Mouse (Mus musculus) stomach, postnatal 0 days (tissue): ENCODE data around the gene Lenep. TPM values are rescaled to one million over a fixed set of nuclear protein-coding genes. Genes with fewer than 3 reads are reported as not detected.

ENCODE experiments used
- ATAC-seq: fragments of 200-750 bp; cut with Nextera tagmentation; 2 replicates; pipeline ENCODE4 v1.8.0; 2017; ENCODE audit not compliant: low FRiP score, low TSS enrichment
- DNase-seq: peaks from one replicate; pipeline ENCODE4 v3.0.0-alpha.2; 2016; ENCODE audit warnings: low spot score
- H3K27ac ChIP-seq: fragments of 300-500 bp; sonication (generic); replicated peaks from 2 replicates; pipeline ENCODE4 v1.5.1; 2014; ENCODE audit warnings: mild to moderate bottlenecking, control low read depth
- H3K27me3 ChIP-seq: fragments of 300-500 bp; sonication (generic); 2 replicates; pipeline ENCODE4 v1.6.1; 2014; ENCODE audit warnings: low read length; ENCODE audit not compliant: control insufficient read depth, insufficient read depth
- H3K36me3 ChIP-seq: fragments of 300-500 bp; sonication (generic); 2 replicates; pipeline ENCODE4 v1.6.1; 2014; ENCODE audit warnings: low read length, mixed read lengths; ENCODE audit not compliant: control insufficient read depth, insufficient read depth
- H3K4me1 ChIP-seq: fragments of 300-500 bp; sonication (generic); replicated peaks from 2 replicates; pipeline ENCODE4 v1.6.1; 2014; ENCODE audit warnings: antibody characterized with exemption; ENCODE audit not compliant: control insufficient read depth, insufficient read depth
- H3K4me2 ChIP-seq: fragments of 300-500 bp; sonication (generic); replicated peaks from 2 replicates; pipeline ENCODE4 v1.6.1; 2014; ENCODE audit warnings: low read depth, mild to moderate bottlenecking, control low read depth, moderate library complexity
- H3K4me3 ChIP-seq: fragments of 300-500 bp; sonication (generic); 2 replicates; pipeline ENCODE4 v1.5.1; 2014; ENCODE audit warnings: low read depth, low read length, control low read depth
- H3K9ac ChIP-seq: fragments of 300-500 bp; sonication (generic); 2 replicates; pipeline ENCODE4 v1.6.1; 2014; ENCODE audit warnings: mild to moderate bottlenecking, low read length, control low read depth, mixed read lengths
- H3K9me3 ChIP-seq: fragments of 300-500 bp; sonication (generic); 2 replicates; pipeline ENCODE4 v1.6.1; 2016; ENCODE audit warnings: low read length; ENCODE audit not compliant: control insufficient read depth
- CTCF ChIP-seq: IDR thresholded peaks from 2 replicates; pipeline ENCODE4 v1.5.1; 2016; ENCODE audit warnings: antibody characterized with exemption, low read depth, mild to moderate bottlenecking, moderate library complexity
- EP300 ChIP-seq: optimal IDR thresholded peaks from 2 replicates; pipeline ENCODE3; 2016; ENCODE audit warnings: antibody characterized with exemption
- WGBS: fragments of 180-500 bp; shearing (Covaris S2); extraction: QIAGEN DNeasy Blood & Tissue Kit; methylation state at CpG from one replicate; pipeline ENCODE4 v1.1.7; 2014; 5-methylcytosine and 5-hydroxymethylcytosine counted together
- polyA plus RNA-seq: library from polyadenylated mRNA; unstranded; fragments of >200 nt; fragmentation: Nextera tagmentation; extraction: Ambion mirVana; gene quantifications from 2 replicates; pipeline ENCODE4 v1.2.1, GENCODE M21; 2015

Gene Lenep
- polyA plus RNA-seq, 1 experiment from 2014 or later, result not detected

DNA sequence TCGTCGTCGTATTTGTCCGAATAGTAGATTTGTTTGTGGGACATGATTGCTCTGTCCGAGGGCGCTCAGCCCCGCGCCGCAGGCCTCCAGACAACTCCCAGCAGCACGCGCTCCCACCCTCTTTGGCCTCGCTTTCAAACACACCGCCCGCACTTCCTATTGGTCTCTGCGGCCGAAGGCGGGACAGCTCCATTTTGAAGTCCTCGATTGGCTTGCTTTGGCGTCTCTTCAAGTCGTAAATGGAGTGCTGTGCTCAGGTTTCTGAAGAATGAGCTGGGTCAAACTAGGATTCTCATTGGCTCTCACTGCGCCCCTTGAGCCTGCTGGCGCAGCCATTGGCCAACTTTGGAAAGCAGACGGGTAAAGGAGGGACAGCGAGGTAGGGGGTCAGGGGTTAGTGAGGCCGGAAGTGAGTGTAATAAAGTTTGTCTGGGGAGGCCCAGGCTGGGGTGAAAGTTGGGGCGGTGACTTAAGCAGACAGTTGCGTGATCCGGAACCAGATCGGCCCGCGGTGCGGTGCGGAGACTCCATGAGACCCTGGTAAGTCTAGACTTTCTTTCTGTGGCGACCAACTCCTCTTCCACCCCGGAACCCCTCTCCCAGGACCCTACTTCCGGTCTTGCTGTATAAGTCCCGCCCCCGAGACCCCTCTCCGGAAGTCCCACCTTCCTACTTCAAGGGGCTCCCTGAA, 15.7 kb upstream of the Lenep start, which contains the start of the genes Cks1b and Shc1:
Gene Cks1b, minus strand, starts transcription at position 214 of the 691 bp plus-strand sequence.
Gene Shc1, plus strand, starts transcription at position 274 of the 691 bp plus-strand sequence.
- WGBS, result under 1% methylated on average over 38 of the region's 39 CpGs
- peak; percentile 96 for DNase-seq

DNA sequence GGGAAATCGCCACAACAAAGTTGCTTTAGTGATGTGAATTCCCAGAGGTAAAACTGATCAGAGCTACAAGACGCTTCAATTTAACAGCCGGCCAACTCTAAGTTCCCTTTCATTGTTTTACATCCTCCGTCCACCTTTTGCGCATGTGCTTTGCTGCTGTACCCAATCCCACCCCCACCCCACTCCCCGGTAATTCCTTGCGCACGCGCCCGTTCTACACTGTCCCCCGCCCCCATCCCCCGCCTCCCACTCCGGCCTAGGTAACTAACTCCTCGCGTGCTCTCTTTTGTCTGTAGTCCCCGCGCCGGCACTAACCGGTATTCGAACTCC, 15.2 kb upstream of the Lenep start:
- Histone ChIP-seq H3K27ac (peak overlapping the region; percentile 74), H3K9me3 (no peaks in the 10 kb centered on the region), H3K4me2 (peak overlapping the region; percentile 68), H3K36me3 (peaks cover 3% of the 10 kb centered on the region; the same call in 1 of the 2 replicates), H3K9ac (peak overlapping the region; percentile 43), H3K4me3 (peak overlapping the region; percentile 69), H3K27me3 (no peaks in the 10 kb centered on the region), H3K4me1 (peaks cover 6% of the 10 kb centered on the region)
- DNase-seq (no peak), ATAC-seq (no peak)
- 1% methylated on average over 20 of the region's 20 CpGs for WGBS
- TF ChIP-seq CTCF (no peak), EP300 (no peak)

More for the DNA sequence above, 15.7 kb upstream of the Lenep start, which contains the start of the genes Cks1b and Shc1:
- peak; percentile 95 for ATAC-seq
- Histone ChIP-seq H3K9me3 (no peaks in the 10 kb centered on the region), H3K9ac (peak within 1 kb of the TSS; percentile 88), H3K4me1 (peaks cover 6% of the 10 kb centered on the region), H3K4me2 (peak within 1 kb of the TSS; percentile 81), H3K36me3 (peaks cover 3% of the 10 kb centered on the region; the same call in 1 of the 2 replicates), H3K4me3 (peak within 1 kb of the TSS; percentile 69), H3K27me3 (no peaks in the 10 kb centered on the region), H3K27ac (peak within 1 kb of the TSS; percentile 99)
- no peak for TF ChIP-seq EP300
- TF ChIP-seq CTCF, result no peak

DNA sequence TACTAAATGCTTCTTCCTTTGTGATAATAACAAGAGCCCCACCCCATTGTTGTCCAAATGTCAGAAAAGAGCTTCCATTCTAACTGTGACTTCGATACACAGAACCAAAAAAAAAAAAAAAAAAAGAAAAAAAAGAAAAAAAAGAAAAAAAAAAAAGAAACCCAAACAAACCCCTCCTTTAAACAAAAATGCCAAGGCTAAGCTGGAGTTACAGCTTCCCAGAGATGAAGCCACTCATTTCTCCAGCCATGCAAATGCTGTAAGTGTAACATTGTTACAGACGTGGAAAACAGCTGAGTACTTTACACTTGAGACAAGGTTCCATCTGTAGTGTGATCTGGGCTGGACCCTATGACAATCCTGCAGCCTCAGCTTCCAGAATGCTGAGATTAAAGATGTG, 14.5 kb upstream of the Lenep start:
- Histone ChIP-seq H3K9me3 (no peaks in the 10 kb centered on the region), H3K4me2 (peak overlapping the region; percentile 68), H3K9ac (no peak overlapping the region; the same call in 1 of the 2 replicates), H3K27ac (no peak overlapping the region), H3K4me1 (peaks cover 6% of the 10 kb centered on the region), H3K4me3 (peak overlapping the region; percentile 69), H3K36me3 (peaks cover 3% of the 10 kb centered on the region; the same call in 1 of the 2 replicates), H3K27me3 (no peaks in the 10 kb centered on the region)
- ATAC-seq (no peak), DNase-seq (no peak)
- 23% methylated on average over 2 of the region's 2 CpGs for WGBS
- no peak for TF ChIP-seq EP300
- TF ChIP-seq CTCF, result no peak

DNA sequence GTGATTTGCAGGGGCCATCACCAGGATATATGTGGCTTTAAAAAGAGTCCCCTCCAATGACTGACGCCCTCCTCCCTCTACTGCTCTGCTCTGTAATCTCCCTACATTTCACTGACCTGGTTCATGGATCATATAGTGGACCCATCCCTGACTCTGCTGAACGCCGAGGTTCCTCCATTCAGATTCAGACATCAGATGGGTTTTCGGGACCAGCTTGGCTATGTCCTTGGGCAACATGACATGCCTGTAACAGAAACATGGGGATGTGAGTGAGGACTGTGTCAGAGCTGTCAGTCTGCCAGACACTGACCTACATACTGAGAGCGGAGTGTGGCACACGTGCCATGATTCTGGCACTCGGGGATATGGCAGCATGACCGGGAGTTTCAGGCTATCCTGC, 13.6 kb upstream of the Lenep start:
- H3K4me1 ChIP-seq, result peaks cover 7% of the 10 kb centered on the region
- WGBS, result 96% methylated on average over 8 of the region's 8 CpGs
- H3K36me3 ChIP-seq, result peaks cover 3% of the 10 kb centered on the region; the same call in 1 of the 2 replicates
- ATAC-seq, result no peak
- H3K9me3 ChIP-seq, result no peaks in the 10 kb centered on the region
- no peak overlapping the region for H3K4me2 ChIP-seq
- H3K4me3 ChIP-seq, result no peak overlapping the region
- no peak for DNase-seq
- no peak overlapping the region for H3K9ac ChIP-seq
- H3K27ac ChIP-seq, result no peak overlapping the region
- no peaks in the 10 kb centered on the region for H3K27me3 ChIP-seq
- TF ChIP-seq CTCF (no peak), EP300 (no peak)

DNA sequence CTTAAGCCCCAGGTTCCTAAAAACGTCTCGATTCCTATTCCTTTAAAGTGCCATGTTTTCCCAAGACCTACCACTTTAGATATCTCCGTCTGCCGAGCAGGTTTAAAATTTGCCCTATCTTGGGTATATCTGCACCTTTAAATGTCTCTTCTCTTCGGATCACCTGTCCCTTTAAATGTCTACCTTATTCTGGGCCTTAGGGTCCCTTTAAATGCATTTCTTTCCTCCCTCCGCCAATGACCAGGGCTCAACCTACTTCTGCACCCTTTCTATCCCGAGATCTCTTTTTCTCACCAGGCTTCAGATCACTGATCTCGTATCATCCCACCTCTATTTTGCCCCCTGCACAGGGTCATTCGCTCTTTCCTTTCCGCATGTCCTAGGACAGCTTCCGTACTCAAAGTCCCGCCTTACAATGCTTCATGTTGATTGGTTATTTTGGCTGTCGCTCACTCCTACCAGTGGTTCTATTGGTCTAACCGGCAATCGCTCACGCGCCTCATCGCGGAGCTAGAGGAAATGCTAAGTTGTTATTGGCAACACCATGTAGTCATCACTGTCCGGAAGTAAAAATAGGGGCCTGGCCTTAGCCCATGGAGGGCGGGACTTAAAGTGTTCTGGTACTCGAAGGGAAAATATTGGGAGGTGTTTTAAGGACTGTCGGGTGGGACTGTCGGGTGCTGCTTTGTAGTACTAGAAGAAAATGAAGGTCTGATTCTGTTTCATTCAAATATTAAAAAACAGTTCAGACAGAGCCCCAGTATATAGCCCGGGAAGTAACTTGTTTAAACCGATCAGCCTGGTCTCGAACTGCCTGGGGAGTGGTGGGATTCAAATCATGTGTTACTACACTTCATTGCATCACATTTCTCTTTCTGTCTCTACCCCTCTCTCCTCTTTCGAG, 9.1 kb upstream of the Lenep start, which contains the start of gene Flad1:
Gene Flad1, minus strand, starts transcription at position 381 of the 904 bp plus-strand sequence.
- WGBS, result 6% methylated on average over 28 of the region's 28 CpGs
- Histone ChIP-seq H3K4me2 (peak within 1 kb of the TSS; percentile 66), H3K4me1 (peaks cover 3% of the 10 kb centered on the region), H3K9ac (peak within 1 kb of the TSS; percentile 64), H3K9me3 (no peaks in the 10 kb centered on the region), H3K36me3 (peaks cover 8% of the 10 kb centered on the region), H3K27ac (peak within 1 kb of the TSS; percentile 61; the same call in 1 of the 2 replicates), H3K4me3 (peak within 1 kb of the TSS; percentile 58), H3K27me3 (no peaks in the 10 kb centered on the region)
- DNase-seq (peak; percentile 95), ATAC-seq (peak; percentile 98)
- TF ChIP-seq CTCF (no peak), EP300 (peak; percentile 87)
